In the genomic region with DNA sequence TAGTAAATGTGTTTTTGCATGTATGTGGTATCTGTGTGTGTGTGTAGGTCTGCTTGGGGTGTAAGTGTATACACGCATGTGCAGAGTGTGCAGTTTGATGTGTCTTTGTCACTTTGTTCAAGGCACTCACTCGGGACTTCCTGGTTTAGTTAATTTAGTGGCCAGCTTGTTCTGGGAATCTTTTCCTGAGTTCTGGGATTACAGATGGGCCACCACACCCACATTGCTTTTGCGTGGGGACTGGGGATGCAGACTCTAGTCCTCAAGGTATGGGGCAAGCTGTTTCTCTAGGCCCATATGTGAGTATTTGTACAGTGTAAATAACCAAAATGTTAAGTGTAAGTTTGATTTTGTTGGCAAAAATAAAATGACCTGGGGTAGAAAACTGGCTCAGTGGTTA, we compare ENCODE assay signal across 21 mouse cellular contexts. TPM values are rescaled to one million over a fixed set of nuclear protein-coding genes. Genes with fewer than 3 reads are reported as not detected.
DNase-seq lines count a peak whose midpoint lies in the region; ATAC-seq and TF ChIP-seq lines count a peak whose summit lies in the region.
"Had no signal": no experiment of that assay in that cellular context is flagged by ENCODE, and none has a peak within 500 bp of the region (broad histone marks: within the 10 kb centered on the region; RNA-seq: fewer than 3 reads in every experiment).

No protein-coding gene starts in this region.

- peak overlapping the region; percentile 36; the same call in 1 of the 2 replicates for H3K9ac ChIP-seq in liver, embryonic 11.5 days (ENCODE audit: low read depth, low read length)
- no peak overlapping the region for H3K9ac ChIP-seq in liver, embryonic 14.5 days (replicated peaks)
- H3K9ac ChIP-seq: embryonic facial prominence, embryonic 15.5 days; heart, embryonic 13.5 days; hindbrain, embryonic 15.5 days had no signal

- H3K9me3 ChIP-seq in liver, embryonic 11.5 days (ENCODE audit: control insufficient read depth, low read length) = no peaks in the 10 kb centered on the region
- H3K9me3 ChIP-seq in liver, embryonic 14.5 days (ENCODE audit: control insufficient read depth, low read length) = no peaks in the 10 kb centered on the region
- H3K9me3 ChIP-seq: embryonic facial prominence, embryonic 15.5 days; forebrain, embryonic 10.5 days; heart, embryonic 13.5 days; hindbrain, embryonic 15.5 days had no signal

- peak; percentile 42 to 70 for DNase-seq in layer of hippocampus, adult 18-20 months (ENCODE audit: low spot score in 2 of 2)
- no peak for DNase-seq in layer of hippocampus, adult 9-10 months (ENCODE audit: low spot score)
- no peak for DNase-seq in liver, embryonic 11.5 days (ENCODE audit: low spot score)
- DNase-seq in liver = no peak
- no peak for DNase-seq in liver, embryonic 14.5 days (ENCODE audit: low read depth in 3 of 3, low spot score in 3 of 3)
- no peak for DNase-seq in right cerebral cortex, postnatal 36 days (ENCODE audit: low spot score in 2 of 2)
- DNase-seq in yolk sac, embryonic 10.5 days (ENCODE audit: low spot score) = no peak
- DNase-seq: adrenal gland, adult 2 months; adrenal gland, postnatal 25 days; cerebellum, adult 11 months; cerebellum, adult 8-10 months; cerebellum, postnatal 14 days; embryo, embryonic 11 days; gastrocnemius, postnatal 14 days; heart, postnatal 36 days had no signal

- TF ChIP-seq EP300 in liver, embryonic 14.5 days (IDR thresholded peaks at IDR 0.05; ENCODE audit: low read depth) = no peak

- no peak for TF ChIP-seq CTCF in liver, embryonic 14.5 days (IDR thresholded peaks at IDR 0.05; ENCODE audit: low read depth)

- no peak for ATAC-seq in liver, embryonic 11.5 days (replicated peaks; ENCODE audit: low FRiP score)
- ATAC-seq in liver, embryonic 14.5 days (ENCODE audit: insufficient read depth) = no peak
- ATAC-seq: forebrain, embryonic 14.5 days had no signal

- no peaks in the 10 kb centered on the region for H3K27me3 ChIP-seq in liver, embryonic 11.5 days (replicated peaks; ENCODE audit: control insufficient read depth, insufficient read depth, low read length)
- no peaks in the 10 kb centered on the region for H3K27me3 ChIP-seq in liver, embryonic 14.5 days (ENCODE audit: control insufficient read depth, insufficient read depth, low read length)
- H3K27me3 ChIP-seq: embryonic facial prominence, embryonic 15.5 days; heart, embryonic 13.5 days; hindbrain, embryonic 15.5 days had no signal

- no peak overlapping the region for H3K4me3 ChIP-seq in liver, embryonic 11.5 days (ENCODE audit: low read depth, low read length)
- H3K4me3 ChIP-seq in liver, embryonic 14.5 days (ENCODE audit: insufficient read depth in 1 of 2, low read depth in 2 of 2, low read length in 2 of 2) = no peak overlapping the region
- H3K4me3 ChIP-seq: embryonic facial prominence, embryonic 15.5 days; erythroblast, embryonic 14.5 days; forebrain, embryonic 10.5 days; heart, embryonic 13.5 days; hindbrain, embryonic 15.5 days had no signal

- no peak overlapping the region; the same call in 1 of the 2 replicates for H3K27ac ChIP-seq in liver, embryonic 11.5 days (ENCODE audit: low read depth, low read length)
- peak overlapping the region; percentile 27 for H3K27ac ChIP-seq in liver, embryonic 14.5 days
- H3K27ac ChIP-seq: embryonic facial prominence, embryonic 15.5 days; forebrain, embryonic 10.5 days; hindbrain, embryonic 15.5 days had no signal

- no peaks in the 10 kb centered on the region for H3K36me3 ChIP-seq in liver, embryonic 11.5 days (ENCODE audit: control insufficient read depth, insufficient read depth, low read length)
- no peaks in the 10 kb centered on the region for H3K36me3 ChIP-seq in liver, embryonic 14.5 days (replicated peaks; ENCODE audit: control insufficient read depth, insufficient read depth, low read depth)
- H3K36me3 ChIP-seq: embryonic facial prominence, embryonic 15.5 days; hindbrain, embryonic 15.5 days had no signal

- no peak overlapping the region for H3K4me2 ChIP-seq in liver, embryonic 11.5 days
- H3K4me2 ChIP-seq in liver, embryonic 14.5 days (ENCODE audit: low read depth) = no peak overlapping the region
- H3K4me2 ChIP-seq: embryonic facial prominence, embryonic 15.5 days; heart, embryonic 13.5 days; hindbrain, embryonic 15.5 days had no signal

- H3K4me1 ChIP-seq in liver, embryonic 11.5 days (replicated peaks; ENCODE audit: control insufficient read depth, insufficient read depth, low read length) = peaks cover 44% of the 10 kb centered on the region
- peaks cover 23 to 43% of the 10 kb centered on the region in 2 experiments for H3K4me1 ChIP-seq in liver, embryonic 14.5 days (replicated peaks; ENCODE audit: control insufficient read depth in 2 of 2, insufficient read depth in 2 of 2, low read length in 1 of 2)
- H3K4me1 ChIP-seq: embryonic facial prominence, embryonic 15.5 days had no signal

- 72% methylated on average over 3 of the region's 3 CpGs for WGBS in liver, embryonic 11.5 days
- 49% methylated on average over 3 of the region's 3 CpGs for WGBS in liver, embryonic 14.5 days (ENCODE audit: insufficient replicate concordance)

RNA-seq across cellular contexts. Expression of a gene that starts 31.0 kb away (rescaled TPM):
- total RNA-seq in layer of hippocampus, adult 18-20 months (2021) = 1 to 10 TPM; 8.3 to 9.8 TPM
- polyA plus RNA-seq in liver, embryonic 11.5 days (2014; fragmentation: Nextera tagmentation; extraction: Ambion mirVana) = 53.8 and 57.6 TPM in 2 replicates
- polyA plus RNA-seq in liver, embryonic 14.5 days (2012; rRNA removed) = 35.1 and 39.9 TPM in 2 replicates
- polyA plus RNA-seq in liver, embryonic 14.5 days (2014; fragmentation: Nextera tagmentation; extraction: Ambion mirVana) = 17.1 and 18.0 TPM in 2 replicates

RNA-seq across cellular contexts. Expression of a gene that starts 39.9 kb away (rescaled TPM):
- 10 to 100 TPM; 29.7 to 30.5 TPM for total RNA-seq in layer of hippocampus, adult 18-20 months (2021)
- 13.9 and 17.3 TPM in 2 replicates for polyA plus RNA-seq in liver, embryonic 11.5 days (2014; fragmentation: Nextera tagmentation; extraction: Ambion mirVana)
- polyA plus RNA-seq in liver, embryonic 14.5 days (2012; rRNA removed) = 2.5 and 3.1 TPM in 2 replicates
- 3.8 and 4.1 TPM in 2 replicates for polyA plus RNA-seq in liver, embryonic 14.5 days (2014; fragmentation: Nextera tagmentation; extraction: Ambion mirVana)

RNA-seq across cellular contexts. Expression of a gene that starts 42.1 kb away (rescaled TPM):
- total RNA-seq in layer of hippocampus, adult 18-20 months (2021) = 1 to 10 TPM; 2.6 to 4.1 TPM
- 13.1 and 14.3 TPM in 2 replicates for polyA plus RNA-seq in liver, embryonic 11.5 days (2014; fragmentation: Nextera tagmentation; extraction: Ambion mirVana)
- polyA plus RNA-seq in liver, embryonic 14.5 days (2012; rRNA removed) = 9.8 and 10.6 TPM in 2 replicates
- 7.4 and 7.8 TPM in 2 replicates for polyA plus RNA-seq in liver, embryonic 14.5 days (2014; fragmentation: Nextera tagmentation; extraction: Ambion mirVana)

RNA-seq across cellular contexts. Expression of a gene that starts 42.2 kb away (rescaled TPM):
- 10 to 100 TPM; 16.8 to 17.5 TPM for total RNA-seq in layer of hippocampus, adult 18-20 months (2021)
- 52.5 and 57.5 TPM in 2 replicates for polyA plus RNA-seq in liver, embryonic 11.5 days (2014; fragmentation: Nextera tagmentation; extraction: Ambion mirVana)
- polyA plus RNA-seq in liver, embryonic 14.5 days (2012; rRNA removed) = 47.4 and 69.6 TPM in 2 replicates
- polyA plus RNA-seq in liver, embryonic 14.5 days (2014; fragmentation: Nextera tagmentation; extraction: Ambion mirVana) = 44.9 and 50.5 TPM in 2 replicates

RNA-seq across cellular contexts. Expression of a gene that starts 49.0 kb away (rescaled TPM):
- 100 to 1,000 TPM; 770 to 803 TPM for total RNA-seq in layer of hippocampus, adult 18-20 months (2021)
- 1,588 and 1,766 TPM in 2 replicates for polyA plus RNA-seq in liver, embryonic 11.5 days (2014; fragmentation: Nextera tagmentation; extraction: Ambion mirVana)
- polyA plus RNA-seq in liver, embryonic 14.5 days (2012; rRNA removed) = 628 and 1,347 TPM in 2 replicates
- polyA plus RNA-seq in liver, embryonic 14.5 days (2014; fragmentation: Nextera tagmentation; extraction: Ambion mirVana) = 1,087 and 1,100 TPM in 2 replicates

Comparison
In these comparisons a context has a peak if more than half of its experiments do, and no peak if none do; other contexts are left out.
1. DNase-seq: peak in layer of hippocampus, adult 18-20 months (2 of 2); none in layer of hippocampus, adult 9-10 months (single experiment), liver, embryonic 11.5 days (single experiment), liver (single experiment), liver, embryonic 14.5 days (0 of 3), right cerebral cortex, postnatal 36 days (0 of 2) and yolk sac, embryonic 10.5 days (single experiment).